In the genomic region with DNA sequence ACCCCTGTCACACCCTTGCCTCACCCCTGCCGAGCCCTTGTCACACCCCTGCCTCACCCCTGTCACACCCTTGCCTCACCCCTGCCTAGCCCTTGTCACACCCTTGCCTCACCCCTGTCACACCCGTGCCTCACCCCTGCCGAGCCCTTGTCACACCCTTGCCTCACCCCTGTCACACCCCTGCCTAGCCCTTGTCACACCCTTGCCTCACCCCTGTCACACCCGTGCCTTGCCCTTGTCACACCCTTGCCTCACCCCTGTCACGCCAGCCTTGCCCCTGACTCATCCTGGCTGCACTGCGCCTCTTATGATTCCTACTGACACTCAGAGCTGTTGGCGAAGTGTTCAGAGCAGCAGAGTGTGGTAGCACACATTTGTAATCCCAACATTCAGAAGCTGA, we compare ENCODE assay signal across 28 mouse cellular contexts. TPM values are rescaled to one million over a fixed set of nuclear protein-coding genes. Genes with fewer than 3 reads are reported as not detected.
DNase-seq lines count a peak whose midpoint lies in the region; ATAC-seq and TF ChIP-seq lines count a peak whose summit lies in the region.
"Had no signal": no experiment of that assay in that cellular context is flagged by ENCODE, and none has a peak within 500 bp of the region (broad histone marks: within the 10 kb centered on the region; RNA-seq: fewer than 3 reads in every experiment).

No protein-coding gene starts in this region.

- peaks cover 0 to 2% of the 10 kb centered on the region in 2 experiments; a peak in 1 of 4 replicates for H3K4me1 ChIP-seq in ES-E14 (ENCODE audit: control insufficient read depth in 2 of 2, insufficient read depth in 2 of 2, low read length in 2 of 2, poor library complexity in 1 of 2)
- peaks cover 6% of the 10 kb centered on the region for H3K4me1 ChIP-seq in liver, embryonic 15.5 days (replicated peaks)
- H3K4me1 ChIP-seq in hindbrain, embryonic 10.5 days (replicated peaks), result peaks cover 4% of the 10 kb centered on the region; the same call in 1 of the 2 replicates
- H3K4me1 ChIP-seq: limb, embryonic 12.5 days; midbrain, embryonic 12.5 days; neural tube, embryonic 12.5 days had no signal

- ATAC-seq in erythroid progenitor cell, adult 5-6 weeks (replicated peaks; ENCODE audit: low FRiP score, poor library complexity, severe bottlenecking), result peak; percentile 48; the same call in 1 of the 2 replicates
- ATAC-seq in liver, embryonic 15.5 days (ENCODE audit: insufficient read depth), result no peak
- 0 out of 2 replicates have a peak, but pooled peaks have one; percentile 29 for ATAC-seq in monocyte, adult 5-6 weeks (replicated peaks; ENCODE audit: insufficient number of reproducible peaks, low FRiP score, low TSS enrichment, poor library complexity, severe bottlenecking)
- ATAC-seq: activated CD4-positive, CD25-positive, alpha-beta regulatory T cell, adult 4 months; forebrain, postnatal 0 days; Patski had no signal

- H3K9me3 ChIP-seq in ES-E14 (ENCODE audit: control insufficient read depth, insufficient read depth, low read depth, low read length), result peaks cover 2% of the 10 kb centered on the region; the same call in 1 of the 2 replicates
- peaks cover 9% of the 10 kb centered on the region for H3K9me3 ChIP-seq in liver, embryonic 15.5 days (replicated peaks)
- no peaks in the 10 kb centered on the region for H3K9me3 ChIP-seq in hindbrain, embryonic 10.5 days
- H3K9me3 ChIP-seq: forebrain, embryonic 10.5 days; heart, embryonic 15.5 days; limb, embryonic 12.5 days; midbrain, embryonic 12.5 days; neural tube, embryonic 12.5 days had no signal

- H3K36me3 ChIP-seq in ES-E14 (ENCODE audit: control insufficient read depth, insufficient read depth, low read length, poor library complexity, severe bottlenecking), result peaks cover 14% of the 10 kb centered on the region
- peaks cover 61% of the 10 kb centered on the region for H3K36me3 ChIP-seq in liver, embryonic 15.5 days (replicated peaks)
- H3K36me3 ChIP-seq in hindbrain, embryonic 10.5 days, result peaks cover 38% of the 10 kb centered on the region

- in situ Hi-C loops in ES-E14 (cut with MboI; ENCODE audit: low sequenced_read_pairs in 2 of 2, unreplicated experiment in 2 of 2), result loop anchor here in 1 of 2 experiments (25.0 kb wide), 1 partner anchor 230 kb away; no protein-coding TSS in a partner anchor

- WGBS in liver, embryonic 15.5 days (ENCODE audit: insufficient replicate concordance), result 81% methylated on average over 7 of the region's 7 CpGs
- WGBS in hindbrain, embryonic 10.5 days, result 90% methylated on average over 7 of the region's 7 CpGs

- no peak overlapping the region for H3K4me3 ChIP-seq in ES-E14 (ENCODE audit: insufficient read depth in 1 of 2, low read depth in 1 of 2, low read length in 2 of 2, poor library complexity in 1 of 2, severe bottlenecking in 1 of 2)
- no peak overlapping the region for H3K4me3 ChIP-seq in liver, embryonic 15.5 days (replicated peaks)
- no peak overlapping the region for H3K4me3 ChIP-seq in hindbrain, embryonic 10.5 days
- H3K4me3 ChIP-seq: forebrain, embryonic 10.5 days; heart, adult 2 months; heart, embryonic 15.5 days; left cerebral cortex, adult 2 months; limb, embryonic 12.5 days; midbrain, embryonic 12.5 days; neural tube, embryonic 12.5 days had no signal

- H3K9ac ChIP-seq in ES-E14 (ENCODE audit: insufficient read depth, low read depth, low read length, poor library complexity, severe bottlenecking), result no peak overlapping the region
- no peak overlapping the region for H3K9ac ChIP-seq in liver, embryonic 15.5 days
- H3K9ac ChIP-seq: forebrain, postnatal 0 days; heart, embryonic 15.5 days; limb, embryonic 12.5 days; lung, embryonic 14.5 days; midbrain, embryonic 12.5 days; neural tube, embryonic 12.5 days had no signal

- DNase-seq in ES-E14 (ENCODE audit: low read depth, low spot score), result no peak
- no peak for DNase-seq in kidney, postnatal 14 days
- DNase-seq in adrenal gland, adult 2 months, result no peak
- no peak for DNase-seq in hindbrain, embryonic 10.5 days (ENCODE audit: low spot score)
- DNase-seq: adrenal gland, postnatal 14 days; B cell, adult 2 months; cerebellum, adult 9-11 months; embryo, embryonic 11 days; forebrain, postnatal 0 days; gastrocnemius, postnatal 10 days; heart, adult 2 months; kidney, adult 8-10 months; kidney, postnatal 36 days; layer of hippocampus, adult 9-11 months; lung, embryonic 14.5 days; lung, postnatal 36 days; thymus, postnatal 25 days had no signal

- H3K27me3 ChIP-seq in liver, embryonic 15.5 days, result no peaks in the 10 kb centered on the region
- no peaks in the 10 kb centered on the region for H3K27me3 ChIP-seq in hindbrain, embryonic 10.5 days (ENCODE audit: insufficient read depth, poor library complexity, severe bottlenecking)
- H3K27me3 ChIP-seq: heart, embryonic 15.5 days; limb, embryonic 12.5 days; midbrain, embryonic 12.5 days; neural tube, embryonic 12.5 days; Patski had no signal

- peak overlapping the region; percentile 83 for H3K27ac ChIP-seq in ES-E14 (ENCODE audit: insufficient read depth, low read depth, low read length, poor library complexity, severe bottlenecking)
- peak overlapping the region; percentile 73 for H3K27ac ChIP-seq in liver, embryonic 15.5 days (replicated peaks)
- H3K27ac ChIP-seq in hindbrain, embryonic 10.5 days, result no peak overlapping the region
- H3K27ac ChIP-seq: forebrain, embryonic 10.5 days; heart, adult 2 months; heart, embryonic 15.5 days; left cerebral cortex, adult 2 months; limb, embryonic 12.5 days; midbrain, embryonic 12.5 days; neural tube, embryonic 12.5 days had no signal

- no peak overlapping the region for H3K4me2 ChIP-seq in liver, embryonic 15.5 days
- H3K4me2 ChIP-seq: heart, embryonic 15.5 days; limb, embryonic 12.5 days; lung, embryonic 14.5 days; midbrain, embryonic 12.5 days; neural tube, embryonic 12.5 days had no signal

TF ChIP-seq in ES-E14, 5 proteins besides CTCF, POLR2A, EP300 and RAD21:
- TF ChIP-seq ZNF384 (IDR thresholded peaks at IDR 0.05; ENCODE audit: low read depth, low read length) (no peak), MAFK (IDR thresholded peaks at IDR 0.05; ENCODE audit: insufficient read depth, low read depth, low read length) (no peak), HCFC1 (IDR thresholded peaks at IDR 0.05; ENCODE audit: borderline replicate concordance, insufficient read depth, low read length) (no peak), CHD2 (IDR thresholded peaks at IDR 0.05; ENCODE audit: low read depth, low read length) (no peak), ZC3H11A (IDR thresholded peaks at IDR 0.05; ENCODE audit: borderline replicate concordance, low read depth, low read length) (no peak)
TF ChIP-seq in ES-E14: peak in this region for 0.

RNA-seq across cellular contexts. Expression of a gene that starts 20.0 kb away (rescaled TPM):
- 7.4 and 10.4 TPM in 2 replicates for total RNA-seq in ES-E14 (2012; rRNA removed)
- 8.8 and 11.9 TPM in 2 replicates for total RNA-seq in erythroid progenitor cell, adult 5-6 weeks (2015; ENCODE audit: low replicate concordance)
- 5.9 and 6.7 TPM in 2 replicates for total RNA-seq in erythroid progenitor cell, adult 5-6 weeks (2017; ENCODE audit: low replicate concordance)
- polyA plus RNA-seq in liver, embryonic 15.5 days (2015; fragmentation: Nextera tagmentation; extraction: Ambion mirVana), result 4.1 and 5.8 TPM in 2 replicates
- 27.8 to 71.5 TPM (median 30.5 TPM) in 3 replicates for total RNA-seq in monocyte, adult 5-6 weeks (2017)
- 100 to 1,000 TPM in 1 of 2 experiments, 10 to 100 TPM in 1; 90.7 to 119 TPM for total RNA-seq in adrenal gland, adult 2 months (2021)
- polyA plus RNA-seq in adrenal gland, adult 2 months (2012; rRNA removed), result 608 and 700 TPM in 2 replicates
- 6.3 and 7.1 TPM in 2 replicates for polyA plus RNA-seq in hindbrain, embryonic 10.5 days (2016; fragmentation: Nextera tagmentation; extraction: Ambion mirVana)
